Mouse (Mus musculus) liver, adult 10 weeks (tissue): ENCODE measurements around the gene 1700061G19Rik. TPM values are rescaled to one million over a fixed set of nuclear protein-coding genes. Genes with fewer than 3 reads are reported as not detected.

ENCODE experiments used
- polyA plus RNA-seq: library from polyadenylated mRNA; stranded (reverse); fragments of 350-450 nt; fragmentation: Illumina TruSeq; extraction: RNeasy Lipid Tissue Mini Kit (QIAGEN cat#74804); gene quantifications from one replicate; pipeline ENCODE4 v1.2.3, GENCODE M21; 2014; ENCODE audit warnings: low read depth, low replicate concordance

Gene 1700061G19Rik
- not detected for polyA plus RNA-seq

GRCm38 (mm10) chr17:56874936-56875651 lies at the start of gene 1700061G19Rik:
Gene 1700061G19Rik (plus strand): TSS chr17:56875477.

GRCm38 (mm10) chr17:56830411-56831110 lies 44.7 kb upstream of the 1700061G19Rik start, which contains the start of gene Rfx2:
Gene Rfx2 (minus strand): TSS chr17:56831013.

DNA sequence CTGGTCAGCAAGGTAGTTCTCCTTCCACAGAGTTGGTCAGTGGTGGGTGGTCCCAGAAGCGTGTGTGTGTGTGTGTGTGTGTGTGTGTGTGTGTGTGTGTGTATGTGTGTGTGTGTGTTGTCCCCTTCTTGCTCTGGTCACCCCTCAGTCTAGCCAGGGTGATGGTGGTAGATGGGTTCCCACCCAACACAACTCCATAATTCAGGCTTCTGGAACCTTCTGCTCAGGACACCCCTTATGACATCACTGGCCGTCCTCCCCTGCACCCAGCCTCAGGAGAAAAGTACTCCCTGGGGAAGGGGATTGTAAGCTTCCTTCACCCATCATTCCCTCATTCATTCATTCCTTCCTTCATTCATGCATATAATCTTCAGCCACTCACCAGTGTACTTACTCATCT lies 1.0 kb upstream of the 1700061G19Rik start, which contains the start of gene Acsbg2:
Gene Acsbg2, minus strand, starts transcription at position 211 of the 400 bp plus-strand sequence.

GRCm38 (mm10) chr17:56935363-56936131 lies 60.3 kb downstream of the 1700061G19Rik start, which contains the start of gene Mllt1:
Gene Mllt1 (minus strand): TSS chr17:56935415.

Other genes starting within 250 kb of the 1700061G19Rik start
- gene Lonp1, start 248.6 kb upstream of the 1700061G19Rik start, polyA plus RNA-seq: 10.4 TPM
- gene Catsperd, start 247.3 kb upstream of the 1700061G19Rik start, polyA plus RNA-seq: 0.53 TPM
- gene Ranbp3, start 202.2 kb upstream of the 1700061G19Rik start, polyA plus RNA-seq: 1.4 TPM
- gene Ndufa11, start 157.7 kb upstream of the 1700061G19Rik start, polyA plus RNA-seq: not detected
- 6.5 TPM for gene Vmac, start 157.5 kb upstream of the 1700061G19Rik start, polyA plus RNA-seq
- gene Nrtn, start 117.9 kb upstream of the 1700061G19Rik start, polyA plus RNA-seq: not detected
- 0.64 TPM for gene Dus3l, start 110.7 kb upstream of the 1700061G19Rik start, polyA plus RNA-seq
- not detected for gene Prr22, start 105.2 kb upstream of the 1700061G19Rik start, polyA plus RNA-seq
- gene Rfx2, start 44.5 kb upstream of the 1700061G19Rik start, polyA plus RNA-seq: not detected
- not detected for gene Acsbg2, start 1.0 kb upstream of the 1700061G19Rik start, polyA plus RNA-seq
- gene Mllt1, start 59.9 kb downstream of the 1700061G19Rik start, polyA plus RNA-seq: 0.77 TPM
- not detected for gene Acer1, start 106.6 kb downstream of the 1700061G19Rik start, polyA plus RNA-seq
- gene Clpp, start 114.8 kb downstream of the 1700061G19Rik start, polyA plus RNA-seq: 4.0 TPM
- gene Alkbh7, start 121.9 kb downstream of the 1700061G19Rik start, polyA plus RNA-seq: 2.8 TPM
- gene Pspn, start 124.5 kb downstream of the 1700061G19Rik start, polyA plus RNA-seq: not detected
- gene Gtf2f1, start 135.8 kb downstream of the 1700061G19Rik start, polyA plus RNA-seq: 2.1 TPM
- gene Gm17949, start 136.0 kb downstream of the 1700061G19Rik start, polyA plus RNA-seq: not detected
- gene Khsrp, start 156.0 kb downstream of the 1700061G19Rik start, polyA plus RNA-seq: 5.1 TPM
- not detected for gene Slc25a41, start 166.2 kb downstream of the 1700061G19Rik start, polyA plus RNA-seq
- gene Crb3, start 183.6 kb downstream of the 1700061G19Rik start, polyA plus RNA-seq: 5.6 TPM
- 55.5 TPM for gene Slc25a23, start 184.4 kb downstream of the 1700061G19Rik start, polyA plus RNA-seq
- 1.6 TPM for gene Dennd1c, start 203.0 kb downstream of the 1700061G19Rik start, polyA plus RNA-seq
- not detected for gene Tubb4a, start 212.3 kb downstream of the 1700061G19Rik start, polyA plus RNA-seq
- gene Tnfsf9, start 229.8 kb downstream of the 1700061G19Rik start, polyA plus RNA-seq: not detected